Mouse (Mus musculus) megakaryocyte, embryonic 14.5 days (primary cell): Measurements from ENCODE around the gene Asic5.

Source experiments
- FLI1 ChIP-seq: IDR thresholded peaks from 2 replicates; pipeline ENCODE4 v1.6.1; 2012; ENCODE audit warnings: low read length, inconsistent platforms, mixed read lengths
- GATA1 ChIP-seq: IDR thresholded peaks from 3 replicates; pipeline ENCODE4 v1.6.1; 2012; ENCODE audit warnings: mixed read lengths, low read length, inconsistent platforms, borderline replicate concordance

DNA sequence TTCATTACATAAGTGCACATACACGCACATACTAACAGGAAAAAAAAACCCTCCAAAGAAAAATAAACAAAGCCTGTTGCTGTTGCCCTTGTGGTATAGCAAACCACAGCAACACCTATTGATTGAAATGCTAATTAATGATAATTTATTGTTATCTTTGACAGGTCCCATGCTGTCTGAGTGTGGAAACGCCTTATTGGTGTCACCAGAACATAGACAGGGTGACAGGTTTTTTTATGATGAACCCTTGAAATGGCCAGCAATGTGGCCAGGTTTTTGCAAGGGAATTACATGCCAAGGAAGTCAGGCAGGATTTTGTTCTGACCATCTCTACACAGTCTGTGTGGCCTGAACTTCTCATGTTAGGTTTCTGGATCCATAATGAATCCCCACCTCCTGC, 69.9 kb downstream of the Asic5 start:
- TF ChIP-seq GATA1, result no peak
- no peak for TF ChIP-seq FLI1
